Mouse (Mus musculus): ENCODE data around the gene Grk1. TPM values are rescaled to one million over a fixed set of nuclear protein-coding genes. Genes with fewer than 3 reads are reported as not detected.

The Grk1 gene
- total RNA-seq (2014; rRNA removed; ENCODE audit: low replicate concordance) = 0.42 TPM in 1 of 2 replicates, not detected in the other
- not detected in 2 replicates for polyA plus RNA-seq (2015; fragmentation: Nextera tagmentation; extraction: Ambion mirVana)

- Histone ChIP-seq H3K36me3 (replicated peaks; ENCODE audit: control insufficient read depth, insufficient read depth, low read length) (no peaks in the 10 kb centered on the region), H3K27ac (ENCODE audit: low read depth) (no peak within 1 kb of the TSS), H3K9me3 (replicated peaks; ENCODE audit: control insufficient read depth, low read length) (no peaks in the 10 kb centered on the region), H3K4me3 (ENCODE audit: low read depth, low read length) (no peak within 1 kb of the TSS), H3K4me1 (ENCODE audit: control insufficient read depth, insufficient read depth) (no peaks in the 10 kb centered on the region), H3K27me3 (ENCODE audit: control insufficient read depth, insufficient read depth, low read length) (no peaks in the 10 kb centered on the region), H3K4me2 (ENCODE audit: low read depth, low read length) (no peak within 1 kb of the TSS), H3K9ac (replicated peaks; ENCODE audit: low read depth, low read length) (no peak within 1 kb of the TSS)
- 80% methylated on average over 5 of the region's 5 CpGs for WGBS
- no peak for DNase-seq (ENCODE audit: low spot score)
- no peak for ATAC-seq (ENCODE audit: insufficient read depth, low read depth)
- TF ChIP-seq CTCF (IDR thresholded peaks at IDR 0.05; ENCODE audit: low read depth) = no peak
Observed at GRCm38 (mm10) chr8:13404666-13405131, at the start of gene Grk1. Gene Grk1, plus strand, starts transcription at chr8:13405081.

GRCm38 (mm10) chr8:13356221-13356620 lies 48.7 kb upstream of the Grk1 start:
- no peaks in the 10 kb centered on the region for H3K9me3 ChIP-seq (replicated peaks; ENCODE audit: control insufficient read depth, low read length)
- H3K36me3 ChIP-seq (replicated peaks; ENCODE audit: control insufficient read depth, insufficient read depth, low read length) = peaks cover 82% of the 10 kb centered on the region
- no peak for TF ChIP-seq EP300 (IDR thresholded peaks at IDR 0.05; ENCODE audit: low read depth)
- H3K4me2 ChIP-seq (ENCODE audit: low read depth, low read length) = no peak overlapping the region
- no peak overlapping the region for H3K4me3 ChIP-seq (ENCODE audit: low read depth, low read length)
- H3K27me3 ChIP-seq (ENCODE audit: control insufficient read depth, insufficient read depth, low read length) = no peaks in the 10 kb centered on the region
- H3K27ac ChIP-seq (ENCODE audit: low read depth) = no peak overlapping the region
- no peak overlapping the region for H3K9ac ChIP-seq (replicated peaks; ENCODE audit: low read depth, low read length)
- ATAC-seq (ENCODE audit: insufficient read depth, low read depth) (no peak), DNase-seq (ENCODE audit: low spot score) (no peak)
- peaks cover 4% of the 10 kb centered on the region; the same call in 1 of the 2 replicates for H3K4me1 ChIP-seq (ENCODE audit: control insufficient read depth, insufficient read depth)
- 72% methylated on average over 6 of the region's 6 CpGs for WGBS

GRCm38 (mm10) chr8:13356681-13357080 lies 48.2 kb upstream of the Grk1 start:
- DNase-seq (ENCODE audit: low spot score) (no peak), ATAC-seq (ENCODE audit: insufficient read depth, low read depth) (peak; percentile 45; the same call in 1 of the 2 replicates)
- 65% methylated on average over 10 of the region's 10 CpGs for WGBS
- Histone ChIP-seq H3K4me1 (ENCODE audit: control insufficient read depth, insufficient read depth) (no peaks in the 10 kb centered on the region; the same call in 1 of the 2 replicates), H3K27me3 (ENCODE audit: control insufficient read depth, insufficient read depth, low read length) (no peaks in the 10 kb centered on the region), H3K9me3 (replicated peaks; ENCODE audit: control insufficient read depth, low read length) (no peaks in the 10 kb centered on the region), H3K9ac (replicated peaks; ENCODE audit: low read depth, low read length) (no peak overlapping the region), H3K27ac (ENCODE audit: low read depth) (no peak overlapping the region), H3K4me3 (ENCODE audit: low read depth, low read length) (no peak overlapping the region), H3K4me2 (ENCODE audit: low read depth, low read length) (no peak overlapping the region), H3K36me3 (replicated peaks; ENCODE audit: control insufficient read depth, insufficient read depth, low read length) (peaks cover 82% of the 10 kb centered on the region)
- TF ChIP-seq CTCF (IDR thresholded peaks at IDR 0.05; ENCODE audit: low read depth) = peak; percentile 14; the same call in 1 of the 2 replicates
- no peak for TF ChIP-seq EP300 (IDR thresholded peaks at IDR 0.05; ENCODE audit: low read depth)

- Histone ChIP-seq H3K27ac (ENCODE audit: low read depth) (no peak overlapping the region), H3K9ac (replicated peaks; ENCODE audit: low read depth, low read length) (no peak overlapping the region), H3K4me1 (ENCODE audit: control insufficient read depth, insufficient read depth) (no peaks in the 10 kb centered on the region), H3K27me3 (ENCODE audit: control insufficient read depth, insufficient read depth, low read length) (no peaks in the 10 kb centered on the region), H3K4me2 (ENCODE audit: low read depth, low read length) (no peak overlapping the region), H3K36me3 (replicated peaks; ENCODE audit: control insufficient read depth, insufficient read depth, low read length) (peaks cover 92% of the 10 kb centered on the region), H3K4me3 (ENCODE audit: low read depth, low read length) (no peak overlapping the region), H3K9me3 (replicated peaks; ENCODE audit: control insufficient read depth, low read length) (no peaks in the 10 kb centered on the region)
- TF ChIP-seq CTCF (IDR thresholded peaks at IDR 0.05; ENCODE audit: low read depth) (no peak), EP300 (IDR thresholded peaks at IDR 0.05; ENCODE audit: low read depth) (no peak)
- DNase-seq (ENCODE audit: low spot score) (no peak), ATAC-seq (ENCODE audit: insufficient read depth, low read depth) (no peak)
- 87% methylated on average over 7 of the region's 7 CpGs for WGBS
Observed at GRCm38 (mm10) chr8:13360213-13360612, 44.7 kb upstream of the Grk1 start.

GRCm38 (mm10) chr8:13361865-13362264 lies 43.0 kb upstream of the Grk1 start:
- WGBS = 96% methylated on average over 6 of the region's 6 CpGs
- Histone ChIP-seq H3K4me1 (ENCODE audit: control insufficient read depth, insufficient read depth) (no peaks in the 10 kb centered on the region), H3K27ac (ENCODE audit: low read depth) (no peak overlapping the region), H3K27me3 (ENCODE audit: control insufficient read depth, insufficient read depth, low read length) (no peaks in the 10 kb centered on the region), H3K4me3 (ENCODE audit: low read depth, low read length) (no peak overlapping the region), H3K36me3 (replicated peaks; ENCODE audit: control insufficient read depth, insufficient read depth, low read length) (peaks cover 97% of the 10 kb centered on the region), H3K9me3 (replicated peaks; ENCODE audit: control insufficient read depth, low read length) (no peaks in the 10 kb centered on the region), H3K9ac (replicated peaks; ENCODE audit: low read depth, low read length) (no peak overlapping the region), H3K4me2 (ENCODE audit: low read depth, low read length) (no peak overlapping the region)
- ATAC-seq (ENCODE audit: insufficient read depth, low read depth) (no peak), DNase-seq (ENCODE audit: low spot score) (no peak)
- TF ChIP-seq EP300 (IDR thresholded peaks at IDR 0.05; ENCODE audit: low read depth) (no peak), CTCF (IDR thresholded peaks at IDR 0.05; ENCODE audit: low read depth) (no peak)

GRCm38 (mm10) chr8:13373151-13373662 lies 31.7 kb upstream of the Grk1 start:
- H3K9me3 ChIP-seq (replicated peaks; ENCODE audit: control insufficient read depth, low read length) = no peaks in the 10 kb centered on the region
- WGBS = 74% methylated on average over 8 of the region's 8 CpGs
- H3K4me1 ChIP-seq (ENCODE audit: control insufficient read depth, insufficient read depth) = no peaks in the 10 kb centered on the region
- no peak overlapping the region for H3K27ac ChIP-seq (ENCODE audit: low read depth)
- no peak overlapping the region for H3K4me2 ChIP-seq (ENCODE audit: low read depth, low read length)
- H3K9ac ChIP-seq (replicated peaks; ENCODE audit: low read depth, low read length) = no peak overlapping the region
- H3K4me3 ChIP-seq (ENCODE audit: low read depth, low read length) = no peak overlapping the region
- peaks cover 76% of the 10 kb centered on the region for H3K36me3 ChIP-seq (replicated peaks; ENCODE audit: control insufficient read depth, insufficient read depth, low read length)
- ATAC-seq (ENCODE audit: insufficient read depth, low read depth) (no peak), DNase-seq (ENCODE audit: low spot score) (no peak)
- no peaks in the 10 kb centered on the region for H3K27me3 ChIP-seq (ENCODE audit: control insufficient read depth, insufficient read depth, low read length)
- no peak for TF ChIP-seq EP300 (IDR thresholded peaks at IDR 0.05; ENCODE audit: low read depth)
- TF ChIP-seq CTCF (IDR thresholded peaks at IDR 0.05; ENCODE audit: low read depth) = no peak
